Mouse (Mus musculus) testis, adult 2 months (tissue): ENCODE measurements around the gene Pbld1.

Source experiments
- CTCF ChIP-seq: fragments of 200-500 bp; IDR thresholded peaks from 2 replicates; pipeline ENCODE4 v1.5.1; 2012; ENCODE audit warnings: low read depth, mild to moderate bottlenecking, inconsistent platforms, low read length, moderate library complexity; ENCODE audit not compliant: control insufficient read depth, insufficient read depth, insufficient replicate concordance
- POLR2A ChIP-seq: fragments of 200-500 bp; IDR thresholded peaks from 2 replicates; pipeline ENCODE4 v1.6.1; 2012; ENCODE audit warnings: low read depth, mild to moderate bottlenecking, inconsistent platforms, low read length, moderate library complexity; ENCODE audit not compliant: control insufficient read depth

DNA sequence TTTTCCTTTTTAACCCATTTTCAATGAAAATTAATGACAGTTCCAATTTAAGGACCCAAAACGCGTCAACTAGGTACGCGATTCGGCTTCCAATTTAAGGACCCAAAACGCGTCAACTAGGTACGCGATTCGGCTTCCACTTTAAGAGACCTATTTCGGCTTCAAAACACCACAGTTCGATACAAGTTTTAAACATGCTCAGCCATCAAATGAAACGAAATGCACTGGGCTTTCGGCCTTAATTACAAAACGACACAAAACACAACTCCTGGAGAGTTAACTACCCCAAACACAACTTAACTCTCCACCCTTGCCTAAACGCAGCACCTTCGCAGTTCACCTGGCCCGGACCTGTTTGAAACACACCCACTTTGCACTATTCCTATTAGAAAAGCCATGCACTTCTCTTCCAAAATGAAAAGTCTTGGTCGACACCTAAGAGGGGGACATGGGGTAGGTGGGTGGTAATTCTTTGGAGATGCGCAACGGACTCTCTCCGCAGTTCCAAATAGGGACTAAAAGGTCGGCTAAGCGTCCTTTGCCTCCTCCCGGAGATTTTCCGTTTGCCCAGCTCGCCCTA lies 37.3 kb upstream of the Pbld1 start:
- peak; percentile 20; the same call in 1 of the 2 replicates for TF ChIP-seq POLR2A
- no peak for TF ChIP-seq CTCF
